8 mouse cellular contexts compared by ENCODE assay signal in the genomic region with DNA sequence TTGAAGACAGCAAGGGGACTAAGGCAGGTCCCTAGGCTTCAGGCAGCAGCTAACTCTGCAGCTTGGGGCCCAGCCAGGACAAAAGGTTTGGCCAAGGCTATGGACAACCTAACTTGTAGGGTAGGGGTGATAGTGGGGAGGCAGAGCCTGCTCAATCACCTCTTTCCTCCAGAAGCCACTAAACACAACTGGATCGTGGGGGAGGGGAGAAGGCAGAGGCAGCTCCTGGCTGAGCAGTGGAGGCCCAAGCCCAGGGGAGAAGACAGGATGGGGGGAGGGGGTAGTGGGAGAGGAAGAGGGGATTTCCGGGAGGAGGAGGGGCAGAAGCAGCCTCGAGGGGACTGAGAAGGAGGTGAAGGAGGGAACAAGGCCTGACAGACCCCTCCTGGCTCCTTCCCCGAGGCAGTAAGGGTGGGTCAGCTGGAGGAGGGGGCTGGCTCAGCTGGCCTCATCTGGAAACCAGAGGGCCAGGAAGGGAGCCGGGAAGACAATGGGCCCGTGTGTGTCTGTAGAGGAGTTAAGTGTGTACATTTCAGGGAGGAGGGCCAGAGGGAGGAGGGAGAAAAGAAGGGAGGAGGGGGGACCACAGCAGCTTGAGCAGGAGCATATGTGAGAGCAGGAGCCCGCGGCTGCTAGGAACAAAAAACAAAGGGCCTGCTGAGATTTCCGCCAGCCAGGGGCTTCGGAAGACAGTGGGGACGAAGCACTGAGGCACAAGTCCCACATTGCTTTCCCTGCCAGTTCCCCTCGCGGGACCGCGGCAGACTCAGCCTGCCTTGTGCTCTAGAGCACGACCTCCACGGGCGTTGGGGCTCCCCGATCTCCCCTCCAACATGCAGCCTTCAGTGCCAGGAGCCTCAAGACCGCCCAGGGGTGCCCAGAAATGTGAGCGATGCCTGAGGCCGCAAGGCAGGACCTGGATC. TPM values are rescaled to one million over a fixed set of nuclear protein-coding genes. Genes with fewer than 3 reads are reported as not detected.
DNase-seq lines count a peak whose midpoint lies in the region; ATAC-seq and TF ChIP-seq lines count a peak whose summit lies in the region.

No protein-coding gene starts in this region.

- ATAC-seq in hindbrain, postnatal 0 days: peak; percentile 49; the same call in 1 of the 2 replicates
- ATAC-seq in liver, embryonic 14.5 days (ENCODE audit: insufficient read depth): no peak
- ATAC-seq in neural tube, embryonic 15.5 days (ENCODE audit: low FRiP score): peak; percentile 40
- ATAC-seq in monocyte, adult 5-6 weeks (replicated peaks; ENCODE audit: insufficient number of reproducible peaks, low FRiP score, low TSS enrichment, poor library complexity, severe bottlenecking): no peak

- no peaks in the 10 kb centered on the region for H3K27me3 ChIP-seq in cerebellum, adult 2 months (ENCODE audit: control insufficient read depth, insufficient read depth, low read length)
- no peaks in the 10 kb centered on the region for H3K27me3 ChIP-seq in hindbrain, postnatal 0 days (ENCODE audit: insufficient read depth, low read length)
- no peaks in the 10 kb centered on the region for H3K27me3 ChIP-seq in liver, embryonic 14.5 days (ENCODE audit: control insufficient read depth, insufficient read depth, low read length)
- H3K27me3 ChIP-seq in neural tube, embryonic 15.5 days (replicated peaks): no peaks in the 10 kb centered on the region

- DNase-seq in cerebellum, adult 2 months: peak in 1 of 2 experiments; percentile 40
- no peak for DNase-seq in cerebellum, adult 11 months
- DNase-seq in adrenal gland, postnatal 10 days: peak; percentile 88
- peak; percentile 88 for DNase-seq in forelimb bud, embryonic 11.5 days (ENCODE audit: low read depth, low spot score)
- DNase-seq in hindbrain, postnatal 0 days (ENCODE audit: low spot score): peak; percentile 71
- no peak for DNase-seq in liver, embryonic 14.5 days (ENCODE audit: low read depth in 3 of 3, low spot score in 3 of 3)

- H3K9ac ChIP-seq in hindbrain, postnatal 0 days (replicated peaks; ENCODE audit: low read length): peak overlapping the region; percentile 100
- peak overlapping the region; percentile 95 for H3K9ac ChIP-seq in liver, embryonic 14.5 days (replicated peaks)
- H3K9ac ChIP-seq in neural tube, embryonic 15.5 days (replicated peaks): peak overlapping the region; percentile 100

- no peaks in the 10 kb centered on the region for H3K9me3 ChIP-seq in hindbrain, postnatal 0 days (ENCODE audit: low read length)
- no peaks in the 10 kb centered on the region for H3K9me3 ChIP-seq in liver, embryonic 14.5 days (ENCODE audit: control insufficient read depth, low read length)
- no peaks in the 10 kb centered on the region for H3K9me3 ChIP-seq in neural tube, embryonic 15.5 days (replicated peaks)

- H3K27ac ChIP-seq in cerebellum, adult 2 months (ENCODE audit: insufficient read depth, low read length): no peak overlapping the region
- peak overlapping the region; percentile 98 for H3K27ac ChIP-seq in hindbrain, postnatal 0 days
- H3K27ac ChIP-seq in liver, embryonic 14.5 days: peak overlapping the region; percentile 70
- H3K27ac ChIP-seq in neural tube, embryonic 15.5 days (replicated peaks): peak overlapping the region; percentile 98

- peak overlapping the region; percentile 64 for H3K4me3 ChIP-seq in cerebellum, adult 2 months (replicated peaks; ENCODE audit: insufficient read depth, low read depth, low read length)
- peak overlapping the region; percentile 98 for H3K4me3 ChIP-seq in hindbrain, postnatal 0 days (ENCODE audit: low read length)
- peak overlapping the region; percentile 85 to 93 for H3K4me3 ChIP-seq in liver, embryonic 14.5 days (ENCODE audit: insufficient read depth in 1 of 2, low read depth in 2 of 2, low read length in 2 of 2)
- peak overlapping the region; percentile 99 for H3K4me3 ChIP-seq in neural tube, embryonic 15.5 days (replicated peaks)

- H3K4me2 ChIP-seq in hindbrain, postnatal 0 days (ENCODE audit: low read depth, low read length): peak overlapping the region; percentile 82
- peak overlapping the region; percentile 98 for H3K4me2 ChIP-seq in liver, embryonic 14.5 days (ENCODE audit: low read depth)
- H3K4me2 ChIP-seq in neural tube, embryonic 15.5 days: peak overlapping the region; percentile 80

- no peak for TF ChIP-seq POLR2A in cerebellum, adult 2 months (IDR thresholded peaks at IDR 0.05; ENCODE audit: borderline replicate concordance, insufficient read depth, low read length)

- peaks cover 3% of the 10 kb centered on the region; the same call in 1 of the 2 replicates for H3K4me1 ChIP-seq in cerebellum, adult 2 months (ENCODE audit: control insufficient read depth, insufficient read depth, low read length)
- peaks cover 19% of the 10 kb centered on the region for H3K4me1 ChIP-seq in hindbrain, postnatal 0 days (ENCODE audit: insufficient read depth, low read length)
- H3K4me1 ChIP-seq in liver, embryonic 14.5 days (replicated peaks; ENCODE audit: control insufficient read depth in 2 of 2, insufficient read depth in 2 of 2, low read length in 1 of 2): peaks cover 36 to 37% of the 10 kb centered on the region in 2 experiments
- peaks cover 60% of the 10 kb centered on the region for H3K4me1 ChIP-seq in neural tube, embryonic 15.5 days

- TF ChIP-seq EP300 in liver, embryonic 14.5 days (IDR thresholded peaks at IDR 0.05; ENCODE audit: low read depth): no peak

- peaks cover 18% of the 10 kb centered on the region for H3K36me3 ChIP-seq in hindbrain, postnatal 0 days (ENCODE audit: insufficient read depth, low read length)
- H3K36me3 ChIP-seq in liver, embryonic 14.5 days (replicated peaks; ENCODE audit: control insufficient read depth, insufficient read depth, low read depth): peaks cover 24% of the 10 kb centered on the region
- H3K36me3 ChIP-seq in neural tube, embryonic 15.5 days: peaks cover 31% of the 10 kb centered on the region

- 3% methylated on average over 22 of the region's 22 CpGs for whole genome bisulfite sequencing in cerebellum, adult 2 months
- WGBS in hindbrain, postnatal 0 days: under 1% methylated on average over 22 of the region's 22 CpGs
- WGBS in liver, embryonic 14.5 days (ENCODE audit: insufficient replicate concordance): 2% methylated on average over 22 of the region's 22 CpGs
- under 1% methylated on average over 22 of the region's 22 CpGs for WGBS in neural tube, embryonic 15.5 days

- TF ChIP-seq CTCF in cerebellum, adult 2 months (IDR thresholded peaks at IDR 0.05; ENCODE audit: borderline replicate concordance, insufficient read depth, low read depth, low read length): no peak
- no peak for TF ChIP-seq CTCF in hindbrain, postnatal 0 days (IDR thresholded peaks at IDR 0.05; ENCODE audit: low read depth)
- TF ChIP-seq CTCF in liver, embryonic 14.5 days (IDR thresholded peaks at IDR 0.05; ENCODE audit: low read depth): no peak

RNA-seq across cellular contexts. Expression of a gene that starts 1.4 kb away (rescaled TPM):
- polyA plus RNA-seq in cerebellum, adult 2 months (2012; rRNA removed): 21.6 and 22.3 TPM in 2 replicates
- total RNA-seq in adrenal gland, postnatal 10 days (2021): 10 to 100 TPM; 52.2 to 53.0 TPM
- 124 and 130 TPM in 2 replicates for total RNA-seq in hindbrain, postnatal 0 days (2014; rRNA removed)
- polyA plus RNA-seq in hindbrain, postnatal 0 days (2015; fragmentation: Nextera tagmentation; extraction: Ambion mirVana): 79.5 and 88.7 TPM in 2 replicates
- polyA plus RNA-seq in liver, embryonic 14.5 days (2012; rRNA removed): 35.1 and 39.9 TPM in 2 replicates
- 17.1 and 18.0 TPM in 2 replicates for polyA plus RNA-seq in liver, embryonic 14.5 days (2014; fragmentation: Nextera tagmentation; extraction: Ambion mirVana)
- 82.1 and 85.4 TPM in 2 replicates for polyA plus RNA-seq in neural tube, embryonic 15.5 days (2015; fragmentation: Nextera tagmentation; extraction: Ambion mirVana)
- total RNA-seq in monocyte, adult 5-6 weeks (2017): 3.6 to 4.9 TPM (median 3.6 TPM) in 3 replicates

RNA-seq across cellular contexts. Expression of a gene that starts 12.5 kb away (rescaled TPM):
- 4.8 and 5.8 TPM in 2 replicates for polyA plus RNA-seq in cerebellum, adult 2 months (2012; rRNA removed)
- 10 to 100 TPM in 1 of 2 experiments, 1 to 10 TPM in 1; 8.6 to 10.9 TPM for total RNA-seq in adrenal gland, postnatal 10 days (2021)
- 7.6 and 11.8 TPM in 2 replicates for total RNA-seq in hindbrain, postnatal 0 days (2014; rRNA removed)
- 7.3 and 7.7 TPM in 2 replicates for polyA plus RNA-seq in hindbrain, postnatal 0 days (2015; fragmentation: Nextera tagmentation; extraction: Ambion mirVana)
- 9.8 and 10.6 TPM in 2 replicates for polyA plus RNA-seq in liver, embryonic 14.5 days (2012; rRNA removed)
- polyA plus RNA-seq in liver, embryonic 14.5 days (2014; fragmentation: Nextera tagmentation; extraction: Ambion mirVana): 7.4 and 7.8 TPM in 2 replicates
- 7.0 and 9.7 TPM in 2 replicates for polyA plus RNA-seq in neural tube, embryonic 15.5 days (2015; fragmentation: Nextera tagmentation; extraction: Ambion mirVana)
- total RNA-seq in monocyte, adult 5-6 weeks (2017): 2.5 to 4.3 TPM (median 2.8 TPM) in 3 replicates

RNA-seq across cellular contexts. Expression of a gene that starts 12.6 kb away (rescaled TPM):
- polyA plus RNA-seq in cerebellum, adult 2 months (2012; rRNA removed): 147 and 158 TPM in 2 replicates
- 10 to 100 TPM; 34.4 to 45.6 TPM for total RNA-seq in adrenal gland, postnatal 10 days (2021)
- 37.5 and 46.1 TPM in 2 replicates for total RNA-seq in hindbrain, postnatal 0 days (2014; rRNA removed)
- 36.8 and 42.6 TPM in 2 replicates for polyA plus RNA-seq in hindbrain, postnatal 0 days (2015; fragmentation: Nextera tagmentation; extraction: Ambion mirVana)
- polyA plus RNA-seq in liver, embryonic 14.5 days (2012; rRNA removed): 47.4 and 69.6 TPM in 2 replicates
- polyA plus RNA-seq in liver, embryonic 14.5 days (2014; fragmentation: Nextera tagmentation; extraction: Ambion mirVana): 44.9 and 50.5 TPM in 2 replicates
- polyA plus RNA-seq in neural tube, embryonic 15.5 days (2015; fragmentation: Nextera tagmentation; extraction: Ambion mirVana): 19.3 and 20.0 TPM in 2 replicates
- total RNA-seq in monocyte, adult 5-6 weeks (2017): 2.5 to 4.6 TPM (median 2.9 TPM) in 3 replicates

RNA-seq across cellular contexts. Expression of a gene that starts 19.4 kb away (rescaled TPM):
- polyA plus RNA-seq in cerebellum, adult 2 months (2012; rRNA removed): 1,121 and 1,182 TPM in 2 replicates
- total RNA-seq in adrenal gland, postnatal 10 days (2021): 1,000 to 10,000 TPM; 1,780 to 1,853 TPM
- 418 and 469 TPM in 2 replicates for total RNA-seq in hindbrain, postnatal 0 days (2014; rRNA removed)
- 906 and 915 TPM in 2 replicates for polyA plus RNA-seq in hindbrain, postnatal 0 days (2015; fragmentation: Nextera tagmentation; extraction: Ambion mirVana)
- 628 and 1,347 TPM in 2 replicates for polyA plus RNA-seq in liver, embryonic 14.5 days (2012; rRNA removed)
- polyA plus RNA-seq in liver, embryonic 14.5 days (2014; fragmentation: Nextera tagmentation; extraction: Ambion mirVana): 1,087 and 1,100 TPM in 2 replicates
- 774 and 869 TPM in 2 replicates for polyA plus RNA-seq in neural tube, embryonic 15.5 days (2015; fragmentation: Nextera tagmentation; extraction: Ambion mirVana)
- 1,700 to 2,580 TPM (median 2,203 TPM) in 3 replicates for total RNA-seq in monocyte, adult 5-6 weeks (2017)

RNA-seq across cellular contexts. Expression of a gene that starts 24.3 kb away (rescaled TPM):
- 36.6 and 38.1 TPM in 2 replicates for polyA plus RNA-seq in cerebellum, adult 2 months (2012; rRNA removed)
- total RNA-seq in adrenal gland, postnatal 10 days (2021): 100 to 1,000 TPM in 1 of 2 experiments, 10 to 100 TPM in 1; 93.0 to 100 TPM
- 85.6 and 96.4 TPM in 2 replicates for total RNA-seq in hindbrain, postnatal 0 days (2014; rRNA removed)
- polyA plus RNA-seq in hindbrain, postnatal 0 days (2015; fragmentation: Nextera tagmentation; extraction: Ambion mirVana): 63.5 and 76.2 TPM in 2 replicates
- 7.1 and 7.7 TPM in 2 replicates for polyA plus RNA-seq in liver, embryonic 14.5 days (2012; rRNA removed)
- polyA plus RNA-seq in liver, embryonic 14.5 days (2014; fragmentation: Nextera tagmentation; extraction: Ambion mirVana): 11.3 and 12.4 TPM in 2 replicates
- 66.1 and 71.0 TPM in 2 replicates for polyA plus RNA-seq in neural tube, embryonic 15.5 days (2015; fragmentation: Nextera tagmentation; extraction: Ambion mirVana)
- not detected in 3 replicates for total RNA-seq in monocyte, adult 5-6 weeks (2017)

Comparison
In these comparisons a context has a peak if more than half of its experiments do, and no peak if none do; other contexts are left out.
1. DNase-seq: peak in adrenal gland, postnatal 10 days (single experiment), forelimb bud, embryonic 11.5 days (single experiment) and hindbrain, postnatal 0 days (single experiment); none in cerebellum, adult 11 months (single experiment) and liver, embryonic 14.5 days (0 of 3).
2. ATAC-seq: peak in hindbrain, postnatal 0 days (single experiment) and neural tube, embryonic 15.5 days (single experiment); none in liver, embryonic 14.5 days (single experiment) and monocyte, adult 5-6 weeks (single experiment).
3. Peak in every context shown above with its lines, with median percentiles within 50 percentile points of each other: H3K4me3 ChIP-seq, H3K4me2 ChIP-seq and H3K9ac ChIP-seq.